Mouse (Mus musculus): ENCODE results near the gene Gcgr. TPM values are rescaled to one million over a fixed set of nuclear protein-coding genes. Genes with fewer than 3 reads are reported as not detected.
"Not testable (repeated sequence)": the region's sequence is repeated elsewhere in the genome, so short reads cannot be mapped to it uniquely, and the experiment has no call there.

Gene Gcgr
- polyA plus RNA-seq, 1 experiment from 2014 or later = 1.0 TPM

- not testable (repeated sequence) for H3K4me2 ChIP-seq (ENCODE audit: low read length); H3K9me3 ChIP-seq (ENCODE audit: control insufficient read depth, low read length); H3K36me3 ChIP-seq (ENCODE audit: control insufficient read depth, insufficient read depth, low read length); H3K9ac ChIP-seq (ENCODE audit: low read depth, low read length); H3K4me1 ChIP-seq (ENCODE audit: control insufficient read depth, insufficient read depth, low read depth, low read length); H3K4me3 ChIP-seq (ENCODE audit: low read length); H3K27me3 ChIP-seq (replicated peaks; ENCODE audit: control insufficient read depth, insufficient read depth, low read length); ATAC-seq; H3K27ac ChIP-seq (ENCODE audit: low read depth, low read length)
- WGBS = 90% methylated on average over 2 of the region's 2 CpGs
Observed at GRCm38 (mm10) chr11:120514262-120514661, 16.2 kb upstream of the Gcgr start.

GRCm38 (mm10) chr11:120515611-120516010 lies 14.9 kb upstream of the Gcgr start:
- Histone ChIP-seq H3K4me1 (ENCODE audit: control insufficient read depth, insufficient read depth, low read depth, low read length) (peaks cover 1% of the 10 kb centered on the region; the same call in 1 of the 2 replicates), H3K4me2 (ENCODE audit: low read length) (no peak overlapping the region), H3K9ac (ENCODE audit: low read depth, low read length) (no peak overlapping the region), H3K36me3 (ENCODE audit: control insufficient read depth, insufficient read depth, low read length) (no peaks in the 10 kb centered on the region), H3K4me3 (ENCODE audit: low read length) (no peak overlapping the region), H3K9me3 (ENCODE audit: control insufficient read depth, low read length) (no peaks in the 10 kb centered on the region), H3K27me3 (replicated peaks; ENCODE audit: control insufficient read depth, insufficient read depth, low read length) (no peaks in the 10 kb centered on the region), H3K27ac (ENCODE audit: low read depth, low read length) (no peak overlapping the region)
- ATAC-seq = peak; percentile 42; the same call in 1 of the 2 replicates
- 19% methylated on average over 17 of the region's 17 CpGs for WGBS

GRCm38 (mm10) chr11:120517147-120517546 lies 13.4 kb upstream of the Gcgr start:
- no peaks in the 10 kb centered on the region for H3K4me1 ChIP-seq (ENCODE audit: control insufficient read depth, insufficient read depth, low read depth, low read length)
- H3K27ac ChIP-seq (ENCODE audit: low read depth, low read length) = no peak overlapping the region
- H3K9me3 ChIP-seq (ENCODE audit: control insufficient read depth, low read length) = no peaks in the 10 kb centered on the region
- H3K36me3 ChIP-seq (ENCODE audit: control insufficient read depth, insufficient read depth, low read length) = no peaks in the 10 kb centered on the region
- no peaks in the 10 kb centered on the region for H3K27me3 ChIP-seq (replicated peaks; ENCODE audit: control insufficient read depth, insufficient read depth, low read length)
- WGBS = 81% methylated on average over 4 of the region's 4 CpGs
- no peak overlapping the region for H3K4me3 ChIP-seq (ENCODE audit: low read length)
- no peak for ATAC-seq
- H3K9ac ChIP-seq (ENCODE audit: low read depth, low read length) = no peak overlapping the region
- no peak overlapping the region for H3K4me2 ChIP-seq (ENCODE audit: low read length)

GRCm38 (mm10) chr11:120518027-120518426 lies 12.5 kb upstream of the Gcgr start:
- ATAC-seq = no peak
- WGBS = 61% methylated on average over 6 of the region's 6 CpGs
- H3K27me3 ChIP-seq (replicated peaks; ENCODE audit: control insufficient read depth, insufficient read depth, low read length) = no peaks in the 10 kb centered on the region

GRCm38 (mm10) chr11:120518558-120518957 lies 11.9 kb upstream of the Gcgr start:
- no peak overlapping the region for H3K9ac ChIP-seq (ENCODE audit: low read depth, low read length)
- ATAC-seq = no peak
- H3K4me1 ChIP-seq (ENCODE audit: control insufficient read depth, insufficient read depth, low read depth, low read length) = no peaks in the 10 kb centered on the region
- no peak overlapping the region for H3K4me3 ChIP-seq (ENCODE audit: low read length)
- no peaks in the 10 kb centered on the region for H3K27me3 ChIP-seq (replicated peaks; ENCODE audit: control insufficient read depth, insufficient read depth, low read length)
- H3K36me3 ChIP-seq (ENCODE audit: control insufficient read depth, insufficient read depth, low read length) = no peaks in the 10 kb centered on the region
- H3K27ac ChIP-seq (ENCODE audit: low read depth, low read length) = no peak overlapping the region
- WGBS = 73% methylated on average over 6 of the region's 6 CpGs
- H3K9me3 ChIP-seq (ENCODE audit: control insufficient read depth, low read length) = no peaks in the 10 kb centered on the region
- H3K4me2 ChIP-seq (ENCODE audit: low read length) = no peak overlapping the region

More at GRCm38 (mm10) chr11:120518027-120518426, 12.5 kb upstream of the Gcgr start:
- H3K9me3 ChIP-seq (ENCODE audit: control insufficient read depth, low read length) = no peaks in the 10 kb centered on the region
- H3K9ac ChIP-seq (ENCODE audit: low read depth, low read length) = no peak overlapping the region
- H3K4me2 ChIP-seq (ENCODE audit: low read length) = no peak overlapping the region
- no peak overlapping the region for H3K27ac ChIP-seq (ENCODE audit: low read depth, low read length)
- H3K36me3 ChIP-seq (ENCODE audit: control insufficient read depth, insufficient read depth, low read length) = no peaks in the 10 kb centered on the region
- no peaks in the 10 kb centered on the region for H3K4me1 ChIP-seq (ENCODE audit: control insufficient read depth, insufficient read depth, low read depth, low read length)
- H3K4me3 ChIP-seq (ENCODE audit: low read length) = no peak overlapping the region

GRCm38 (mm10) chr11:120519738-120520137 lies 10.8 kb upstream of the Gcgr start:
- 46% methylated on average over 9 of the region's 9 CpGs for WGBS
- Histone ChIP-seq H3K27ac (ENCODE audit: low read depth, low read length) (no peak overlapping the region), H3K9me3 (ENCODE audit: control insufficient read depth, low read length) (no peaks in the 10 kb centered on the region), H3K9ac (ENCODE audit: low read depth, low read length) (peak overlapping the region; percentile 35), H3K4me1 (ENCODE audit: control insufficient read depth, insufficient read depth, low read depth, low read length) (no peaks in the 10 kb centered on the region), H3K4me2 (ENCODE audit: low read length) (no peak overlapping the region), H3K27me3 (replicated peaks; ENCODE audit: control insufficient read depth, insufficient read depth, low read length) (no peaks in the 10 kb centered on the region), H3K4me3 (ENCODE audit: low read length) (no peak overlapping the region), H3K36me3 (ENCODE audit: control insufficient read depth, insufficient read depth, low read length) (no peaks in the 10 kb centered on the region)
- no peak for ATAC-seq

GRCm38 (mm10) chr11:120520498-120520897 lies 10.0 kb upstream of the Gcgr start:
- Histone ChIP-seq H3K9ac (ENCODE audit: low read depth, low read length) (no peak overlapping the region), H3K9me3 (ENCODE audit: control insufficient read depth, low read length) (no peaks in the 10 kb centered on the region), H3K36me3 (ENCODE audit: control insufficient read depth, insufficient read depth, low read length) (no peaks in the 10 kb centered on the region), H3K4me1 (ENCODE audit: control insufficient read depth, insufficient read depth, low read depth, low read length) (no peaks in the 10 kb centered on the region), H3K4me3 (ENCODE audit: low read length) (no peak overlapping the region), H3K27me3 (replicated peaks; ENCODE audit: control insufficient read depth, insufficient read depth, low read length) (no peaks in the 10 kb centered on the region), H3K4me2 (ENCODE audit: low read length) (no peak overlapping the region), H3K27ac (ENCODE audit: low read depth, low read length) (no peak overlapping the region)
- ATAC-seq = no peak
- WGBS = 71% methylated on average over 9 of the region's 9 CpGs

GRCm38 (mm10) chr11:120520967-120521540 lies 9.4 kb upstream of the Gcgr start:
- Histone ChIP-seq H3K9me3 (ENCODE audit: control insufficient read depth, low read length) (no peaks in the 10 kb centered on the region), H3K9ac (ENCODE audit: low read depth, low read length) (no peak overlapping the region), H3K27ac (ENCODE audit: low read depth, low read length) (no peak overlapping the region; the same call in 1 of the 2 replicates), H3K4me2 (ENCODE audit: low read length) (no peak overlapping the region), H3K36me3 (ENCODE audit: control insufficient read depth, insufficient read depth, low read length) (no peaks in the 10 kb centered on the region), H3K4me3 (ENCODE audit: low read length) (no peak overlapping the region), H3K4me1 (ENCODE audit: control insufficient read depth, insufficient read depth, low read depth, low read length) (no peaks in the 10 kb centered on the region), H3K27me3 (replicated peaks; ENCODE audit: control insufficient read depth, insufficient read depth, low read length) (no peaks in the 10 kb centered on the region)
- 58% methylated on average over 5 of the region's 5 CpGs for WGBS
- ATAC-seq = no peak

- Histone ChIP-seq H3K36me3 (ENCODE audit: control insufficient read depth, insufficient read depth, low read length) (no peaks in the 10 kb centered on the region), H3K4me1 (ENCODE audit: control insufficient read depth, insufficient read depth, low read depth, low read length) (no peaks in the 10 kb centered on the region), H3K27me3 (replicated peaks; ENCODE audit: control insufficient read depth, insufficient read depth, low read length) (no peaks in the 10 kb centered on the region; the same call in 1 of the 2 replicates), H3K4me2 (ENCODE audit: low read length) (no peak overlapping the region), H3K27ac (ENCODE audit: low read depth, low read length) (no peak overlapping the region), H3K4me3 (ENCODE audit: low read length) (no peak overlapping the region), H3K9me3 (ENCODE audit: control insufficient read depth, low read length) (no peaks in the 10 kb centered on the region), H3K9ac (ENCODE audit: low read depth, low read length) (no peak overlapping the region)
- ATAC-seq = no peak
- WGBS = 87% methylated on average over 8 of the region's 8 CpGs
Observed at GRCm38 (mm10) chr11:120522581-120522980, 7.9 kb upstream of the Gcgr start.

Measured in hindbrain, embryonic 16.5 days (tissue).